Mouse (Mus musculus) megakaryocyte, embryonic 14.5 days (primary cell): ENCODE data around the gene Swsap1. TPM values are rescaled to one million over a fixed set of nuclear protein-coding genes. Genes with fewer than 3 reads are reported as not detected.

Experiments
- H3K27me3 ChIP-seq: replicated peaks from 2 replicates; pipeline ENCODE3; 2012; ENCODE audit warnings: inconsistent platforms
- H3K36me3 ChIP-seq: replicated peaks from 2 replicates; pipeline ENCODE3; 2012; ENCODE audit warnings: low read length, inconsistent platforms, mixed read lengths
- H3K4me1 ChIP-seq: 2 replicates; pipeline ENCODE4 v1.6.1; 2012; ENCODE audit warnings: inconsistent platforms
- H3K4me3 ChIP-seq: replicated peaks from 2 replicates; pipeline ENCODE3; 2012; ENCODE audit warnings: moderate library complexity, mild to moderate bottlenecking, inconsistent platforms
- H3K9me3 ChIP-seq: 2 replicates; pipeline ENCODE4 v1.6.1; 2012; ENCODE audit warnings: inconsistent platforms
- FLI1 ChIP-seq: IDR thresholded peaks from 2 replicates; pipeline ENCODE4 v1.6.1; 2012; ENCODE audit warnings: low read length, inconsistent platforms, mixed read lengths
- GATA1 ChIP-seq: IDR thresholded peaks from 3 replicates; pipeline ENCODE4 v1.6.1; 2012; ENCODE audit warnings: mixed read lengths, low read length, inconsistent platforms, borderline replicate concordance
- polyA plus RNA-seq: library from polyadenylated mRNA; stranded (reverse); fragments of >175 nt; gene quantifications from 2 replicates; pipeline ENCODE4 v1.2.3, GENCODE M21; 2012; ENCODE audit warnings: low replicate concordance; ENCODE audit not compliant: insufficient read depth

Swsap1 gene
- polyA plus RNA-seq, 1 experiment: 3.9 TPM

GRCm38 (mm10) chr9:21962010-21962409 lies 6.5 kb downstream of the Swsap1 start:
- peaks cover 86% of the 10 kb centered on the region for H3K4me1 ChIP-seq
- peak overlapping the region; percentile 96 for H3K4me3 ChIP-seq
- H3K27me3 ChIP-seq: no peaks in the 10 kb centered on the region
- TF ChIP-seq GATA1 (no peak), FLI1 (no peak)
- H3K9me3 ChIP-seq: no peaks in the 10 kb centered on the region
- peaks cover 41% of the 10 kb centered on the region for H3K36me3 ChIP-seq

- Histone ChIP-seq H3K9me3 (no peaks in the 10 kb centered on the region), H3K27me3 (peaks cover 3% of the 10 kb centered on the region), H3K4me1 (peaks cover 81% of the 10 kb centered on the region), H3K36me3 (peaks cover 39% of the 10 kb centered on the region), H3K4me3 (peak overlapping the region; percentile 96)
- TF ChIP-seq FLI1: no peak
- TF ChIP-seq GATA1: peak; percentile 34; the same call in 1 of the 3 replicates
Observed at GRCm38 (mm10) chr9:21962416-21963059, 7.0 kb downstream of the Swsap1 start.

GRCm38 (mm10) chr9:21963417-21963816 lies 7.9 kb downstream of the Swsap1 start, which contains the start of gene Epor:
Gene Epor, minus strand, starts transcription at chr9:21963506.
- Histone ChIP-seq H3K4me1 (peaks cover 76% of the 10 kb centered on the region), H3K9me3 (no peaks in the 10 kb centered on the region), H3K4me3 (peak within 1 kb of the TSS; percentile 96), H3K36me3 (peaks cover 34% of the 10 kb centered on the region), H3K27me3 (peaks cover 10% of the 10 kb centered on the region)
- no peak for TF ChIP-seq FLI1
- TF ChIP-seq GATA1: peak; percentile 56; the same call in 1 of the 3 replicates

GRCm38 (mm10) chr9:21968883-21969282 lies 13.3 kb downstream of the Swsap1 start:
- no peak for TF ChIP-seq GATA1
- no peak for TF ChIP-seq FLI1
- H3K27me3 ChIP-seq: peaks cover 47% of the 10 kb centered on the region

GRCm38 (mm10) chr9:21969304-21969703 lies 13.7 kb downstream of the Swsap1 start:
- no peak overlapping the region for H3K4me3 ChIP-seq
- H3K9me3 ChIP-seq: no peaks in the 10 kb centered on the region
- H3K36me3 ChIP-seq: no peaks in the 10 kb centered on the region
- peaks cover 21% of the 10 kb centered on the region for H3K4me1 ChIP-seq
- TF ChIP-seq GATA1 (no peak), FLI1 (no peak)
- peaks cover 52% of the 10 kb centered on the region for H3K27me3 ChIP-seq

More at GRCm38 (mm10) chr9:21968883-21969282, 13.3 kb downstream of the Swsap1 start:
- Histone ChIP-seq H3K4me1 (peaks cover 25% of the 10 kb centered on the region), H3K9me3 (no peaks in the 10 kb centered on the region), H3K36me3 (no peaks in the 10 kb centered on the region), H3K4me3 (no peak overlapping the region)

GRCm38 (mm10) chr9:21976626-21977175 lies 21.1 kb downstream of the Swsap1 start:
- Histone ChIP-seq H3K4me1 (no peaks in the 10 kb centered on the region; the same call in 1 of the 2 replicates), H3K36me3 (no peaks in the 10 kb centered on the region), H3K27me3 (peaks cover 71% of the 10 kb centered on the region), H3K9me3 (peaks cover 7% of the 10 kb centered on the region), H3K4me3 (no peak overlapping the region)
- TF ChIP-seq FLI1: no peak
- TF ChIP-seq GATA1: no peak

- Histone ChIP-seq H3K27me3 (peaks cover 71% of the 10 kb centered on the region), H3K4me1 (no peaks in the 10 kb centered on the region; the same call in 1 of the 2 replicates), H3K4me3 (no peak overlapping the region), H3K36me3 (no peaks in the 10 kb centered on the region), H3K9me3 (peaks cover 12% of the 10 kb centered on the region)
- TF ChIP-seq GATA1 (no peak), FLI1 (no peak)
Observed at GRCm38 (mm10) chr9:21977331-21977730, 21.8 kb downstream of the Swsap1 start.

GRCm38 (mm10) chr9:21977972-21978371 lies 22.4 kb downstream of the Swsap1 start:
- Histone ChIP-seq H3K9me3 (peaks cover 13% of the 10 kb centered on the region), H3K4me3 (no peak overlapping the region), H3K4me1 (no peaks in the 10 kb centered on the region; the same call in 1 of the 2 replicates), H3K36me3 (no peaks in the 10 kb centered on the region), H3K27me3 (peaks cover 69% of the 10 kb centered on the region)
- no peak for TF ChIP-seq GATA1
- TF ChIP-seq FLI1: no peak

GRCm38 (mm10) chr9:21978398-21979128 lies 23.0 kb downstream of the Swsap1 start:
- H3K9me3 ChIP-seq: peaks cover 13% of the 10 kb centered on the region
- H3K36me3 ChIP-seq: no peaks in the 10 kb centered on the region
- peaks cover 68% of the 10 kb centered on the region for H3K27me3 ChIP-seq
- no peak overlapping the region for H3K4me3 ChIP-seq
- no peak for TF ChIP-seq GATA1
- no peak for TF ChIP-seq FLI1
- H3K4me1 ChIP-seq: no peaks in the 10 kb centered on the region; the same call in 1 of the 2 replicates
